Mouse (Mus musculus): ENCODE results near the gene Tec. TPM values are rescaled to one million over a fixed set of nuclear protein-coding genes. Genes with fewer than 3 reads are reported as not detected.

Gene Tec
- polyA plus RNA-seq, 1 experiment: 20.6 TPM

DNA sequence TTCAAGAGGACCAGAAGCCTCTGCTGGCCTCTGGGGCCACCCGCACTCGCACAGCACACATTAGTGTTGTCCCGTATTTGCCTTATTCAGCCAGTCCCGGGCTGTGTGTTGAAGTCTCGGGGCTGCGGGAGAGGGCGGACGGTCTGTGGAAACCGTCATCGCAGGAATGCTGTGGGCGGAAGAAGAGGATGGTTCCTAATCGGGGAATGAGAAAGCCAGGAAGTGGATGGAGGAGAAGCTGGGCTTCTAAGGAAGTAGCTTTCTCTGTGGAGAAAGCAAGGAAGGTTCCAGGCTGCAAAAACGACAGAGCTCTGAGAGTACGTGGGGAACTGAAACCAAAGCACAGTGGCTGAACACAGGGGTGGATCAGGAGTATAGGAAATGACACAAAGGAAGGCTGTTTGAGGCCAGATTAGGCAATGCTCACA, 72.1 kb downstream of the Tec start:
- no peak for TF ChIP-seq CTCF (IDR thresholded peaks at IDR 0.05; ENCODE audit: low read depth, low read length)
- no peak for TF ChIP-seq EP300 (IDR thresholded peaks at IDR 0.05; ENCODE audit: insufficient read depth, low read depth, low read length)
- TF ChIP-seq POLR2A (IDR thresholded peaks at IDR 0.05; ENCODE audit: insufficient read depth, low read length): no peak
- Histone ChIP-seq H3K9ac (ENCODE audit: low read depth, poor library complexity, severe bottlenecking) (no peak overlapping the region), H3K36me3 (ENCODE audit: control insufficient read depth, insufficient read depth, low read length, poor library complexity, severe bottlenecking) (no peaks in the 10 kb centered on the region), H3K27ac (ENCODE audit: insufficient read depth, low read length) (no peak overlapping the region), H3K4me3 (ENCODE audit: low read depth, low read length) (no peak overlapping the region), H3K27me3 (ENCODE audit: control insufficient read depth, insufficient read depth, low read length, poor library complexity, severe bottlenecking) (no peaks in the 10 kb centered on the region), H3K4me1 (ENCODE audit: control insufficient read depth, insufficient read depth, low read length) (no peaks in the 10 kb centered on the region), H3K9me3 (replicated peaks; ENCODE audit: control insufficient read depth, insufficient read depth, low read length, poor library complexity, severe bottlenecking) (no peaks in the 10 kb centered on the region)

DNA sequence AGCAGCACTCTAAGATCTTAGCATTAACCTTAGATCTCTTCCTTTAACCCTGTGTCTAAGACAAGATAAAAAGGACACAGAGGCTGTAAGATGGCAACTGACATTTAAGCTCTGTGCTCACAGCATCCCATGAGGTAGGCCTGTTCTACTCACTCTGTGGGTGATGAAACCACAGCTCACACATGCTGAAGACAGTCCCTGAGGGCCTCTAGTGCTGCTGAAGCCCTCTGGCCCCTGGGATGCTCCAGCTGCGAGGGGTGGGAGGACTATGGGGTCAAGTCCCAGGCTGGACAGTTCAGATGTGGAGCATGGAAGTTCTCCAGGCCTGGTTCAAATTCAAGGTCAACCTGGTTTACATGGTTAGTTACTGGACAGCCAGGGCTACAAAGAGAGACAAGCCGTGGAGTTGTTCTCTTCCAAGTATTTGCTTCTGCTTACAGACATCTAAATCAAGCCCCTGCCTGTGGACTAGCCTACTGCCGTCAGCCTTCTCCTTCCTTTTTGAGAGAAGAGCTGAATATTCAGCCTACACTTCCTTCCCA, 74.9 kb downstream of the Tec start:
- Histone ChIP-seq H3K27ac (ENCODE audit: insufficient read depth, low read length) (no peak overlapping the region), H3K9me3 (replicated peaks; ENCODE audit: control insufficient read depth, insufficient read depth, low read length, poor library complexity, severe bottlenecking) (no peaks in the 10 kb centered on the region), H3K27me3 (ENCODE audit: control insufficient read depth, insufficient read depth, low read length, poor library complexity, severe bottlenecking) (no peaks in the 10 kb centered on the region), H3K4me3 (ENCODE audit: low read depth, low read length) (no peak overlapping the region), H3K4me1 (ENCODE audit: control insufficient read depth, insufficient read depth, low read length) (no peaks in the 10 kb centered on the region), H3K36me3 (ENCODE audit: control insufficient read depth, insufficient read depth, low read length, poor library complexity, severe bottlenecking) (no peaks in the 10 kb centered on the region), H3K9ac (ENCODE audit: low read depth, poor library complexity, severe bottlenecking) (no peak overlapping the region)
- no peak for TF ChIP-seq POLR2A (IDR thresholded peaks at IDR 0.05; ENCODE audit: insufficient read depth, low read length)
- no peak for TF ChIP-seq CTCF (IDR thresholded peaks at IDR 0.05; ENCODE audit: low read depth, low read length)
- no peak for TF ChIP-seq EP300 (IDR thresholded peaks at IDR 0.05; ENCODE audit: insufficient read depth, low read depth, low read length)

DNA sequence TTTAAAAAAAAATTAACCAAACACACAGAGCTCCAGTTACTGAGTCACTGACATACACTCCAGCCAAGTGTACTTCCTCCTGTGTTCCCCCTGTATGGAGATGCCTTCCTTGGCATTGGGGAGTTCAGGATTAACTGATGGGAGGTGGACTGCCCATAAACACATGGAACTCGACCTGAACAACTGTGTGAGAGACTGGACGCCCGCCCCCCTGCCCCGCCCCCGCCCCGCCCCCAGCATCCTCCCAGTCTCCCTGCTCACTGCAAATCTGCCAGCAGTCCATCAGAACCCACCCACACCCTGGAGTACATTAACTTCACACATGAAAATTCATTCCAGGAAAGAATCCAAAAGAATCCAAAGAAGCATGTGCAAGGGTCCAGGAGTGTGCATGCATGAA, 76.5 kb downstream of the Tec start:
- Histone ChIP-seq H3K27me3 (ENCODE audit: control insufficient read depth, insufficient read depth, low read length, poor library complexity, severe bottlenecking) (no peaks in the 10 kb centered on the region), H3K9ac (ENCODE audit: low read depth, poor library complexity, severe bottlenecking) (no peak overlapping the region), H3K36me3 (ENCODE audit: control insufficient read depth, insufficient read depth, low read length, poor library complexity, severe bottlenecking) (no peaks in the 10 kb centered on the region), H3K4me3 (ENCODE audit: low read depth, low read length) (no peak overlapping the region), H3K27ac (ENCODE audit: insufficient read depth, low read length) (no peak overlapping the region), H3K4me1 (ENCODE audit: control insufficient read depth, insufficient read depth, low read length) (no peaks in the 10 kb centered on the region), H3K9me3 (replicated peaks; ENCODE audit: control insufficient read depth, insufficient read depth, low read length, poor library complexity, severe bottlenecking) (no peaks in the 10 kb centered on the region)
- TF ChIP-seq POLR2A (IDR thresholded peaks at IDR 0.05; ENCODE audit: insufficient read depth, low read length): no peak
- no peak for TF ChIP-seq CTCF (IDR thresholded peaks at IDR 0.05; ENCODE audit: low read depth, low read length)
- no peak for TF ChIP-seq EP300 (IDR thresholded peaks at IDR 0.05; ENCODE audit: insufficient read depth, low read depth, low read length)

DNA sequence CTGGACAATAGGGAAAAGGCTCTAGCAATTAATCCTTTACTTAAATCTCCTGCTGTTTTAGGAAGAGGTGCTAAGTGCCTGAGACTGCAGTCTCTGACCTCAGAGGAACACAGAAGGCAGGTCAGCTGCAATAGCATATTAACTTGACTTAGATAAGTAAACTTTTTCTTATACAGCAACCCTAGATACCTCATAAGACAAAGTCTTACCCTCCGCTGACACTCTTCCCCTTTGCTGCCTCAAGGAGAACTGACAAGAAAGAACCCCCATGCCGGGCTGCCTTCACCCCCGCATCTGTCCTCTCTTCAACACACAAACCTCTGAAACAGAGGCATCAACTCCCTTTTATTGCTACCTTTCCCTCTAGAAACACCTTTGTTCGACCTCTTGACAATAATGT, 76.9 kb downstream of the Tec start:
- Histone ChIP-seq H3K36me3 (ENCODE audit: control insufficient read depth, insufficient read depth, low read length, poor library complexity, severe bottlenecking) (no peaks in the 10 kb centered on the region), H3K4me3 (ENCODE audit: low read depth, low read length) (no peak overlapping the region), H3K27me3 (ENCODE audit: control insufficient read depth, insufficient read depth, low read length, poor library complexity, severe bottlenecking) (no peaks in the 10 kb centered on the region), H3K4me1 (ENCODE audit: control insufficient read depth, insufficient read depth, low read length) (no peaks in the 10 kb centered on the region), H3K27ac (ENCODE audit: insufficient read depth, low read length) (no peak overlapping the region), H3K9ac (ENCODE audit: low read depth, poor library complexity, severe bottlenecking) (no peak overlapping the region), H3K9me3 (replicated peaks; ENCODE audit: control insufficient read depth, insufficient read depth, low read length, poor library complexity, severe bottlenecking) (no peaks in the 10 kb centered on the region)
- no peak for TF ChIP-seq EP300 (IDR thresholded peaks at IDR 0.05; ENCODE audit: insufficient read depth, low read depth, low read length)
- TF ChIP-seq POLR2A (IDR thresholded peaks at IDR 0.05; ENCODE audit: insufficient read depth, low read length): no peak
- TF ChIP-seq CTCF (IDR thresholded peaks at IDR 0.05; ENCODE audit: low read depth, low read length): no peak

DNA sequence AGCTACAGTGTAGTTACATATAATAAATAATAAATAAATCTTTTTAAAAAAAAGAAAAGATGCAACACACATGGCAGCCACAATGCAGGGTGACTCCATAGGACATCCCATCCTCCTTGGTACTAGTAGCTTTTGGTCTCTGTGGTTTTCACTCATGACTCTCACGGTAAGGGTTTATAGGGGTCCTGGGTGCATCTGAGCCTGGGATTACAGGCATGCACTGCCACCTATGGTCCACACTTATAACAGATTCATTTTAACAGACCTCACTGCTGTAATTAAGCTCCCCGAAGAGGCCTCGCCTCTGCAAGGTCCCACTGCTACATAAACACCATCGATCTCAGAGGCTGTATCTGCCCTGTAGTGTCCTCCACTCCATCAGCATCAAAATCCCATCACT, 82.8 kb downstream of the Tec start:
- Histone ChIP-seq H3K27ac (ENCODE audit: insufficient read depth, low read length) (no peak overlapping the region), H3K9ac (ENCODE audit: low read depth, poor library complexity, severe bottlenecking) (no peak overlapping the region), H3K9me3 (replicated peaks; ENCODE audit: control insufficient read depth, insufficient read depth, low read length, poor library complexity, severe bottlenecking) (no peaks in the 10 kb centered on the region), H3K4me1 (ENCODE audit: control insufficient read depth, insufficient read depth, low read length) (no peaks in the 10 kb centered on the region), H3K27me3 (ENCODE audit: control insufficient read depth, insufficient read depth, low read length, poor library complexity, severe bottlenecking) (no peaks in the 10 kb centered on the region), H3K4me3 (ENCODE audit: low read depth, low read length) (no peak overlapping the region), H3K36me3 (ENCODE audit: control insufficient read depth, insufficient read depth, low read length, poor library complexity, severe bottlenecking) (no peaks in the 10 kb centered on the region)
- no peak for TF ChIP-seq CTCF (IDR thresholded peaks at IDR 0.05; ENCODE audit: low read depth, low read length)
- TF ChIP-seq EP300 (IDR thresholded peaks at IDR 0.05; ENCODE audit: insufficient read depth, low read depth, low read length): no peak
- TF ChIP-seq POLR2A (IDR thresholded peaks at IDR 0.05; ENCODE audit: insufficient read depth, low read length): no peak

DNA sequence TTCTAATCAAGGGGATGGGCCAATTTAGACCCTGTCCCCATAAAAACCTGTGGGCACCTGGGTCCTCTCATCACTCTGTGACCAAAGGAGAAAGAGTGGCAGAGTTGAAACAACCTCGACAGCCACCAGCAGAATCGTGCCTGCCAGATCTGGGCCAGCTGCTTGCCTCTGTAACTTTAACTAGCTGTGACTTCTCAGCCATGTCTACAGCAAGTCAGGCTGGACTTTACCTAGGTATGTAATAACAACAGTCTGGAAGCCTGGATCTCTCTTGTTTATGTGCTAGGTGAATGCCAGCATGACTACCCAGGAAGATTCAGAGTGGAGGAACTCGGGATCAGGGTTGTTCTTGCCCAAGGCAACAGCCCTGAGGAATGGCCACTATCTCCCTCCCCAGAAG, 83.6 kb downstream of the Tec start:
- no peaks in the 10 kb centered on the region for H3K36me3 ChIP-seq (ENCODE audit: control insufficient read depth, insufficient read depth, low read length, poor library complexity, severe bottlenecking)
- no peaks in the 10 kb centered on the region for H3K9me3 ChIP-seq (replicated peaks; ENCODE audit: control insufficient read depth, insufficient read depth, low read length, poor library complexity, severe bottlenecking)
- H3K27ac ChIP-seq (ENCODE audit: insufficient read depth, low read length): no peak overlapping the region
- no peaks in the 10 kb centered on the region for H3K27me3 ChIP-seq (ENCODE audit: control insufficient read depth, insufficient read depth, low read length, poor library complexity, severe bottlenecking)
- no peak overlapping the region for H3K4me3 ChIP-seq (ENCODE audit: low read depth, low read length)
- TF ChIP-seq EP300 (IDR thresholded peaks at IDR 0.05; ENCODE audit: insufficient read depth, low read depth, low read length): no peak
- TF ChIP-seq POLR2A (IDR thresholded peaks at IDR 0.05; ENCODE audit: insufficient read depth, low read length): no peak
- no peak for TF ChIP-seq CTCF (IDR thresholded peaks at IDR 0.05; ENCODE audit: low read depth, low read length)
- no peaks in the 10 kb centered on the region for H3K4me1 ChIP-seq (ENCODE audit: control insufficient read depth, insufficient read depth, low read length)
- no peak overlapping the region for H3K9ac ChIP-seq (ENCODE audit: low read depth, poor library complexity, severe bottlenecking)

Measured in ES-Bruce4 (cell line).